Mouse (Mus musculus) midbrain, postnatal 0 days (tissue): ENCODE measurements at regions not wholly inside any gene's neighbourhood (a gene's known extent, or its start where the extent isn't known, plus 50 kb on each side); places are given as distances from the start of the nearest gene placed in this dataset.

ENCODE experiments used
- ATAC-seq: fragments of 200-750 bp; cut with Nextera tagmentation; 2 replicates; pipeline ENCODE4 v1.8.0; 2017; ENCODE audit warnings: moderate number of reproducible peaks, mild to moderate bottlenecking, moderate TSS enrichment, moderate library complexity; ENCODE audit not compliant: low FRiP score
- DNase-seq: peaks from one replicate; pipeline ENCODE4 v3.0.0-alpha.2; 2015; ENCODE audit warnings: low spot score
- H3K27ac ChIP-seq: fragments of 300-500 bp; sonication (generic); 2 replicates; pipeline ENCODE4 v1.5.1; 2014; ENCODE audit warnings: low read depth, mild to moderate bottlenecking, low read length, mixed read lengths
- H3K27me3 ChIP-seq: fragments of 300-500 bp; sonication (generic); 2 replicates; pipeline ENCODE4 v1.6.1; 2014; ENCODE audit warnings: low read length, control low read depth, mixed read lengths; ENCODE audit not compliant: insufficient read depth
- H3K36me3 ChIP-seq: fragments of 300-500 bp; sonication (generic); 2 replicates; pipeline ENCODE4 v1.6.1; 2014; ENCODE audit warnings: low read length, control low read depth, mixed read lengths; ENCODE audit not compliant: insufficient read depth
- H3K4me1 ChIP-seq: fragments of 300-500 bp; sonication (generic); 2 replicates; pipeline ENCODE4 v1.6.1; 2014; ENCODE audit warnings: mild to moderate bottlenecking, control low read depth, antibody characterized with exemption, low read length, mixed read lengths; ENCODE audit not compliant: insufficient read depth
- H3K4me2 ChIP-seq: fragments of 300-500 bp; sonication (generic); 2 replicates; pipeline ENCODE4 v1.6.1; 2014; ENCODE audit warnings: low read depth, mild to moderate bottlenecking, low read length, mixed read lengths; ENCODE audit not compliant: poor library complexity, severe bottlenecking
- H3K4me3 ChIP-seq: fragments of 300-500 bp; sonication (generic); 2 replicates; pipeline ENCODE4 v1.5.1; 2014; ENCODE audit warnings: low read depth, mild to moderate bottlenecking, low read length, moderate library complexity
- H3K9ac ChIP-seq: fragments of 300-500 bp; sonication (generic); replicated peaks from 2 replicates; pipeline ENCODE4 v1.6.1; 2014; ENCODE audit warnings: mild to moderate bottlenecking, low read length, moderate library complexity, mixed read lengths; ENCODE audit not compliant: poor library complexity, severe bottlenecking
- H3K9me3 ChIP-seq: fragments of 300-500 bp; sonication (generic); 2 replicates; pipeline ENCODE4 v1.6.1; 2016; ENCODE audit warnings: low read length, control low read depth
- CTCF ChIP-seq: IDR thresholded peaks from 2 replicates; pipeline ENCODE4 v1.5.1; 2016; ENCODE audit warnings: antibody characterized with exemption, mild to moderate bottlenecking
- WGBS: fragments of 180-500 bp; shearing (Covaris S2); extraction: QIAGEN DNeasy Blood & Tissue Kit; methylation state at CpG from one replicate; pipeline ENCODE4 v1.1.7; 2014; 5-methylcytosine and 5-hydroxymethylcytosine counted together

DNA sequence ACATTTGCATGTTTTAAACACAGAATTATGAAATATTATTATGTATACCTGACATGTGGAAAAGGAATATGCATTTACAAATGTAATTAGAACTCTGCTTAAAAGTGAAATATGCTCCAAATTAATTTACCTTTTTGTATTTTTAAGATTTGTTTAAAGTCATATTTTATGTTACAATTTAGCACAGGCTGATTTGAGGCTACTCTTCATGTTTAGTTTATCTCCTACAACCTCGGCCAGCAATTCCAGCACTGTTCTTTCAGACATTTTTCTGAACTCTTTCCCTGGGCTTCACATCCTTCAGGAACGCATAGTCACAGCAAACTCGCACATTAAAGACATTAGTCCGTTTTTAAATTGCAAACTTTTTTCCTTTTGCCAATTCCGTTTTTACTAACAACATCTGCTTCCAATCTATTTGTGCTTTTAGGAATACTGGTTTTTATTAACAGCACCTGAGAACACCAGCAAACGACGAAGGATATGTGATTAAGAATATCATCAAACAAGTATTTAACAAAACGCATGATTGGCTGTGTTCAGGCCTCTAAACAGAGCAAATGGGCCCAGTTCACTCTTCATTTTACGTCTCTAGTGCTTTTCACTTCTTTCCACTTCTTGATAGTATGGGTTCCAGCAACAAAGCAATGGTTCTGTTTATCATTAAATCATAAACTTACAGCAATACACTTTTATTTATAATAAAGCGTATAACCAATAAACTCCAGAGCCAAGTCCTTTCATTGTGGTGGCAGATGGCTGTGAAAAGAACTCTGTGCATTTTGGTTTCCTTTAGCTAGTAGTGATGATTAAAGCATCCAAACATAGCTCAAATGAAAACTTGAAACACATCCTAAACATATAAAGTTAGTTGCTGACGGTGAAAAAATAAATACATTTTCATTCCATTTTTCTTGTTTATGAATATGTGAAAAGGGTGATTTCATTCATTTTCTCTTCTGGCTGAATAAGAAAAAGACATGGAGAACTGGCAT lies 251.3 kb upstream of the Nfe2l3 start:
- Histone ChIP-seq H3K4me3 (no peak overlapping the region), H3K36me3 (no peaks in the 10 kb centered on the region), H3K27ac (no peak overlapping the region), H3K9me3 (no peaks in the 10 kb centered on the region), H3K4me2 (no peak overlapping the region), H3K4me1 (no peaks in the 10 kb centered on the region), H3K27me3 (peaks cover 79% of the 10 kb centered on the region), H3K9ac (no peak overlapping the region)
- WGBS = 8% methylated on average over 11 of the region's 11 CpGs
- ATAC-seq (no peak), DNase-seq (no peak)
- no peak for TF ChIP-seq CTCF

- H3K9me3 ChIP-seq = no peaks in the 10 kb centered on the region
- no peak overlapping the region for H3K27ac ChIP-seq
- H3K4me1 ChIP-seq = no peaks in the 10 kb centered on the region
- 29% methylated on average over 10 of the region's 10 CpGs for WGBS
- H3K4me3 ChIP-seq = no peak overlapping the region
- ATAC-seq (no peak), DNase-seq (no peak)
- H3K27me3 ChIP-seq = peaks cover 79% of the 10 kb centered on the region
- TF ChIP-seq CTCF = no peak
- no peak overlapping the region for H3K9ac ChIP-seq
- H3K4me2 ChIP-seq = no peak overlapping the region
- no peaks in the 10 kb centered on the region for H3K36me3 ChIP-seq
Measured at GRCm38 (mm10) chr6:51181905-51182304, 250.6 kb upstream of the Nfe2l3 start.

DNA sequence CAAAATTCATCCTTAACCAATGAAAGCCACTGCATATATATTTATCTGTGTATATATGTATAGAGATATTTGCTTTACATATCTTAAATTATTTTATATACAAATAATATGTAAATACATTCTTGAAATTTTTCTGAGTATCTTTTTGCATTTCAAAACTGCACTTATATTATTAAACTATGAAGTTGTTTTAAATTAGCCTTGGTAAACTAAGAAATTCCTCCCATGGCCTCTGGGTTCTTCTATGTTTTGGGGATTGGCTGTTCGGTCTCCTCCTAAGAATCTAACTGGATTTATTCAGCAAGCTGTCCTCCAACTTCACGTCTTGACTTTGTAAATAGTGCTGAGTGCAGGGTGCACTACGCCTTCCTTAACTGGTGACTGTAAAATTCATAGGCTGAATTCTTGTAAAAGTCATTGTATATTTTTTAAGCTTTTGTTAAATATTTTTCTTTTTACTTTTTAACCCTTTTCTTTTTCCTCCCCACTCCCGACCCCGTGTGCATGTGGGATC lies 249.6 kb upstream of the Nfe2l3 start:
- 7% methylated on average over 5 of the region's 5 CpGs for WGBS
- ATAC-seq = no peak
- H3K27ac ChIP-seq = no peak overlapping the region

GRCm38 (mm10) chr6:51183576-51184420 lies 248.7 kb upstream of the Nfe2l3 start:
- H3K4me2 ChIP-seq = no peak overlapping the region
- peaks cover 80% of the 10 kb centered on the region for H3K27me3 ChIP-seq
- ATAC-seq = no peak
- no peak for DNase-seq
- H3K36me3 ChIP-seq = no peaks in the 10 kb centered on the region
- H3K9me3 ChIP-seq = no peaks in the 10 kb centered on the region
- TF ChIP-seq CTCF = no peak
- under 1% methylated on average over 21 of the region's 21 CpGs for WGBS
- H3K4me1 ChIP-seq = no peaks in the 10 kb centered on the region
- no peak overlapping the region for H3K27ac ChIP-seq
- no peak overlapping the region for H3K9ac ChIP-seq
- H3K4me3 ChIP-seq = no peak overlapping the region

More for the DNA sequence above, 249.6 kb upstream of the Nfe2l3 start:
- Histone ChIP-seq H3K9me3 (no peaks in the 10 kb centered on the region), H3K36me3 (no peaks in the 10 kb centered on the region), H3K9ac (no peak overlapping the region), H3K4me3 (no peak overlapping the region), H3K4me2 (no peak overlapping the region), H3K27me3 (peaks cover 79% of the 10 kb centered on the region), H3K4me1 (no peaks in the 10 kb centered on the region)
- no peak for DNase-seq
- no peak for TF ChIP-seq CTCF

DNA sequence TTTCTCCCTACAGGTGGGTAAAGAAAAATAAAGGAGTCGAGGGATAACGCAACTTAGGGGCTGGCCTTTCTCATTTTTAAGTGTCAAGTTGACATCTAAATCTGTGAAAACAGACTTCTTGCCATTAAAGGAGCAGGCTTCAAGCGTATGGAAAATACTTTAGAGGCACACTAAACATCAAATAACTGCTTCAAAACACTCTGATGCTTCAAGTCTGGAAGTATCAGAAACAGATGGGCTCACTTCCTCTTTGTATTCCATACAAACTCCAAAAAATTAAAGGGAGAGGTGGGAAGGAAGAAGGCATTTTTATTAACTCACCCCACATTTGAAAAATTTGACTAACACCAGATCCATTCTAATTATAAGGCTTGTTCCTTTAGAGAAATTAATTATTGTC lies 248.0 kb upstream of the Nfe2l3 start:
- H3K4me2 ChIP-seq = no peak overlapping the region
- no peak overlapping the region for H3K27ac ChIP-seq
- H3K4me1 ChIP-seq = no peaks in the 10 kb centered on the region
- no peak for DNase-seq
- peaks cover 82% of the 10 kb centered on the region for H3K27me3 ChIP-seq
- H3K4me3 ChIP-seq = no peak overlapping the region
- 2% methylated on average over 3 of the region's 3 CpGs for WGBS
- no peak overlapping the region for H3K9ac ChIP-seq
- TF ChIP-seq CTCF = no peak
- H3K9me3 ChIP-seq = no peaks in the 10 kb centered on the region
- no peak for ATAC-seq
- no peaks in the 10 kb centered on the region for H3K36me3 ChIP-seq
